Mouse (Mus musculus) stomach, postnatal 0 days (tissue): ENCODE results near the gene Stub1. TPM values are rescaled to one million over a fixed set of nuclear protein-coding genes. Genes with fewer than 3 reads are reported as not detected.

Source experiments
- ATAC-seq: fragments of 200-750 bp; cut with Nextera tagmentation; 2 replicates; pipeline ENCODE4 v1.8.0; 2017; ENCODE audit not compliant: low FRiP score, low TSS enrichment
- DNase-seq: peaks from one replicate; pipeline ENCODE4 v3.0.0-alpha.2; 2016; ENCODE audit warnings: low spot score
- H3K27ac ChIP-seq: fragments of 300-500 bp; sonication (generic); replicated peaks from 2 replicates; pipeline ENCODE4 v1.5.1; 2014; ENCODE audit warnings: mild to moderate bottlenecking, control low read depth
- H3K27me3 ChIP-seq: fragments of 300-500 bp; sonication (generic); 2 replicates; pipeline ENCODE4 v1.6.1; 2014; ENCODE audit warnings: low read length; ENCODE audit not compliant: control insufficient read depth, insufficient read depth
- H3K36me3 ChIP-seq: fragments of 300-500 bp; sonication (generic); 2 replicates; pipeline ENCODE4 v1.6.1; 2014; ENCODE audit warnings: low read length, mixed read lengths; ENCODE audit not compliant: control insufficient read depth, insufficient read depth
- H3K4me1 ChIP-seq: fragments of 300-500 bp; sonication (generic); replicated peaks from 2 replicates; pipeline ENCODE4 v1.6.1; 2014; ENCODE audit warnings: antibody characterized with exemption; ENCODE audit not compliant: control insufficient read depth, insufficient read depth
- H3K4me2 ChIP-seq: fragments of 300-500 bp; sonication (generic); replicated peaks from 2 replicates; pipeline ENCODE4 v1.6.1; 2014; ENCODE audit warnings: low read depth, mild to moderate bottlenecking, control low read depth, moderate library complexity
- H3K4me3 ChIP-seq: fragments of 300-500 bp; sonication (generic); 2 replicates; pipeline ENCODE4 v1.5.1; 2014; ENCODE audit warnings: low read depth, low read length, control low read depth
- H3K9ac ChIP-seq: fragments of 300-500 bp; sonication (generic); 2 replicates; pipeline ENCODE4 v1.6.1; 2014; ENCODE audit warnings: mild to moderate bottlenecking, low read length, control low read depth, mixed read lengths
- H3K9me3 ChIP-seq: fragments of 300-500 bp; sonication (generic); 2 replicates; pipeline ENCODE4 v1.6.1; 2016; ENCODE audit warnings: low read length; ENCODE audit not compliant: control insufficient read depth
- CTCF ChIP-seq: IDR thresholded peaks from 2 replicates; pipeline ENCODE4 v1.5.1; 2016; ENCODE audit warnings: antibody characterized with exemption, low read depth, mild to moderate bottlenecking, moderate library complexity
- EP300 ChIP-seq: optimal IDR thresholded peaks from 2 replicates; pipeline ENCODE3; 2016; ENCODE audit warnings: antibody characterized with exemption
- WGBS: fragments of 180-500 bp; shearing (Covaris S2); extraction: QIAGEN DNeasy Blood & Tissue Kit; methylation state at CpG from one replicate; pipeline ENCODE4 v1.1.7; 2014; 5-methylcytosine and 5-hydroxymethylcytosine counted together
- polyA plus RNA-seq: library from polyadenylated mRNA; unstranded; fragments of >200 nt; fragmentation: Nextera tagmentation; extraction: Ambion mirVana; gene quantifications from 2 replicates; pipeline ENCODE4 v1.2.1, GENCODE M21; 2015

Gene Stub1
- polyA plus RNA-seq, 1 experiment from 2014 or later: 215 TPM

- Histone ChIP-seq H3K4me3 (peak overlapping the region; percentile 56), H3K4me1 (peaks cover 21% of the 10 kb centered on the region), H3K27ac (peak overlapping the region; percentile 92), H3K9me3 (no peaks in the 10 kb centered on the region), H3K9ac (peak overlapping the region; percentile 68), H3K4me2 (peak overlapping the region; percentile 85), H3K36me3 (peaks cover 14% of the 10 kb centered on the region), H3K27me3 (no peaks in the 10 kb centered on the region)
- 25% methylated on average over 8 of the region's 8 CpGs for WGBS
- ATAC-seq (peak; percentile 3; the same call in 1 of the 2 replicates), DNase-seq (peak; percentile 70)
- TF ChIP-seq EP300: no peak
- TF ChIP-seq CTCF: no peak
Observed at GRCm38 (mm10) chr17:25829558-25830017, 3.6 kb downstream of the Stub1 start.

GRCm38 (mm10) chr17:25828712-25829557 lies 4.3 kb downstream of the Stub1 start, which contains the start of gene Jmjd8:
Jmjd8 (plus strand) TSS chr17:25828867.
- Histone ChIP-seq H3K27ac (peak within 1 kb of the TSS; percentile 92), H3K9me3 (no peaks in the 10 kb centered on the region), H3K4me3 (peak within 1 kb of the TSS; percentile 56), H3K27me3 (no peaks in the 10 kb centered on the region), H3K4me2 (peak within 1 kb of the TSS; percentile 85), H3K9ac (peak within 1 kb of the TSS; percentile 68), H3K36me3 (peaks cover 14% of the 10 kb centered on the region), H3K4me1 (peaks cover 22% of the 10 kb centered on the region)
- WGBS: 2% methylated on average over 32 of the region's 32 CpGs
- ATAC-seq: peak; percentile 55
- TF ChIP-seq EP300: no peak
- TF ChIP-seq CTCF: peak; percentile 62
- DNase-seq: peak; percentile 88

GRCm38 (mm10) chr17:25828223-25828594 lies 5.0 kb downstream of the Stub1 start:
- 83% methylated on average over 8 of the region's 8 CpGs for WGBS
- H3K4me2 ChIP-seq: peak overlapping the region; percentile 85
- peak overlapping the region; percentile 92 for H3K27ac ChIP-seq
- H3K4me1 ChIP-seq: peaks cover 22% of the 10 kb centered on the region
- H3K9ac ChIP-seq: peak overlapping the region; percentile 68; the same call in 1 of the 2 replicates
- DNase-seq (no peak), ATAC-seq (no peak)
- TF ChIP-seq CTCF (no peak), EP300 (no peak)
- H3K4me3 ChIP-seq: peak overlapping the region; percentile 56; the same call in 1 of the 2 replicates
- H3K36me3 ChIP-seq: peaks cover 14% of the 10 kb centered on the region
- H3K9me3 ChIP-seq: no peaks in the 10 kb centered on the region
- H3K27me3 ChIP-seq: no peaks in the 10 kb centered on the region

GRCm38 (mm10) chr17:25827546-25828222 lies 5.5 kb downstream of the Stub1 start:
- Histone ChIP-seq H3K27me3 (no peaks in the 10 kb centered on the region), H3K4me1 (peaks cover 22% of the 10 kb centered on the region), H3K4me2 (no peak overlapping the region), H3K36me3 (peaks cover 14% of the 10 kb centered on the region), H3K9me3 (no peaks in the 10 kb centered on the region), H3K27ac (no peak overlapping the region), H3K4me3 (no peak overlapping the region), H3K9ac (no peak overlapping the region)
- ATAC-seq: no peak
- no peak for TF ChIP-seq EP300
- no peak for TF ChIP-seq CTCF
- no peak for DNase-seq
- 93% methylated on average over 22 of the region's 22 CpGs for WGBS

- no peak for ATAC-seq
- H3K4me1 ChIP-seq: peaks cover 22% of the 10 kb centered on the region
Observed at GRCm38 (mm10) chr17:25827011-25827410, 6.2 kb downstream of the Stub1 start.

More at GRCm38 (mm10) chr17:25827011-25827410, 6.2 kb downstream of the Stub1 start:
- H3K27ac ChIP-seq: no peak overlapping the region
- no peak overlapping the region for H3K9ac ChIP-seq
- H3K36me3 ChIP-seq: peaks cover 14% of the 10 kb centered on the region
- H3K27me3 ChIP-seq: no peaks in the 10 kb centered on the region
- no peak overlapping the region for H3K4me3 ChIP-seq
- H3K4me2 ChIP-seq: no peak overlapping the region
- H3K9me3 ChIP-seq: no peaks in the 10 kb centered on the region
- 95% methylated on average over 13 of the region's 13 CpGs for WGBS
- no peak for DNase-seq
- TF ChIP-seq CTCF: no peak
- TF ChIP-seq EP300: no peak
